Mouse (Mus musculus) neural tube, embryonic 10.5 days (tissue): ENCODE data around the gene Sema4c.

Experiments
- DNase-seq: peaks from one replicate; pipeline ENCODE4 v3.0.0-alpha.2; 2017; ENCODE audit warnings: low spot score; ENCODE audit errors: extremely low spot score

Sema4c gene

GRCm38 (mm10) chr1:36558031-36558993, at the start of gene Sema4c:
TSS of gene Sema4c (minus strand) at chr1:36558349.
- peak; percentile 84 for DNase-seq

GRCm38 (mm10) chr1:36606951-36607350, 48.8 kb upstream of the Sema4c start:
- no peak for DNase-seq

GRCm38 (mm10) chr1:36604254-36605156, 46.4 kb upstream of the Sema4c start:
- DNase-seq: no peak

- no peak for DNase-seq
Observed at GRCm38 (mm10) chr1:36603361-36603760, 45.2 kb upstream of the Sema4c start.

- DNase-seq: no peak
Observed at GRCm38 (mm10) chr1:36602271-36602670, 44.1 kb upstream of the Sema4c start.

GRCm38 (mm10) chr1:36598411-36598810, 40.3 kb upstream of the Sema4c start:
- DNase-seq: no peak

- DNase-seq: no peak
Observed at GRCm38 (mm10) chr1:36596114-36596513, 38.0 kb upstream of the Sema4c start.

- DNase-seq: no peak
Observed at GRCm38 (mm10) chr1:36595167-36595931, 37.2 kb upstream of the Sema4c start.

- no peak for DNase-seq
Observed at GRCm38 (mm10) chr1:36593099-36593498, 35.0 kb upstream of the Sema4c start.

- no peak for DNase-seq
Observed at GRCm38 (mm10) chr1:36591408-36591807, 33.3 kb upstream of the Sema4c start.

GRCm38 (mm10) chr1:36590664-36591063, 32.5 kb upstream of the Sema4c start:
- no peak for DNase-seq

GRCm38 (mm10) chr1:36589486-36589885, 31.3 kb upstream of the Sema4c start:
- no peak for DNase-seq

- peak; percentile 74 for DNase-seq
Observed at GRCm38 (mm10) chr1:36588476-36589450, 30.6 kb upstream of the Sema4c start.

GRCm38 (mm10) chr1:36587860-36588259, 29.7 kb upstream of the Sema4c start:
- DNase-seq: no peak

GRCm38 (mm10) chr1:36586288-36586687, 28.1 kb upstream of the Sema4c start:
- DNase-seq: no peak

- DNase-seq: no peak
Observed at GRCm38 (mm10) chr1:36583408-36584116, 25.4 kb upstream of the Sema4c start.

- DNase-seq: no peak
Observed at GRCm38 (mm10) chr1:36582211-36582610, 24.1 kb upstream of the Sema4c start.

GRCm38 (mm10) chr1:36581260-36581659, 23.1 kb upstream of the Sema4c start:
- DNase-seq: no peak
